Mouse (Mus musculus) left cerebral cortex, adult 9 months (tissue): ENCODE results near the gene Oprl1.
A peak's percentile ranks its signal among the peaks of the same experiment; 100 is the strongest.

ENCODE experiments used
- DNase-seq, 2 experiments: peaks; one replicate each; pipeline ENCODE4 v3.0.0; 2022; ENCODE audit warnings: low spot score in 2 of 2

Oprl1 gene

GRCm38 (mm10) chr2:181765251-181765650, 50.4 kb downstream of the Oprl1 start:
- DNase-seq: no peak

- DNase-seq: peak; percentile 21 to 23
Measured at GRCm38 (mm10) chr2:181766672-181767557, 52.1 kb downstream of the Oprl1 start.

GRCm38 (mm10) chr2:181768451-181768850, 53.6 kb downstream of the Oprl1 start:
- no peak for DNase-seq

- DNase-seq: no peak
Measured at GRCm38 (mm10) chr2:181769397-181769796, 54.6 kb downstream of the Oprl1 start.
